Mouse (Mus musculus): Measurements from ENCODE around the gene Tcf21.

GRCm38 (mm10) chr10:22821267-22821666 lies 1.3 kb upstream of the Tcf21 start:
- TF ChIP-seq CTCF (IDR thresholded peaks at IDR 0.05; ENCODE audit: insufficient read depth, low read length) (no peak), POLR2A (IDR thresholded peaks at IDR 0.05; ENCODE audit: borderline replicate concordance, extremely low read depth, low read depth, low read length) (no peak)

Data from lung, adult 2 months (tissue).